Mouse (Mus musculus): ENCODE results near the gene Fam234b. TPM values are rescaled to one million over a fixed set of nuclear protein-coding genes. Genes with fewer than 3 reads are reported as not detected.
A peak's percentile ranks its signal among the peaks of the same experiment; 100 is the strongest.

Gene Fam234b
- polyA plus RNA-seq, 1 experiment = 1.1 TPM

- H3K4me3 ChIP-seq (replicated peaks) = no peak overlapping the region
- no peaks in the 10 kb centered on the region for H3K36me3 ChIP-seq (replicated peaks; ENCODE audit: low read length)
- no peaks in the 10 kb centered on the region for H3K27me3 ChIP-seq (replicated peaks)
- TF ChIP-seq GATA1 (IDR thresholded peaks at IDR 0.05; ENCODE audit: borderline replicate concordance, low read length) (no peak), FLI1 (IDR thresholded peaks at IDR 0.05; ENCODE audit: low read length) (no peak)
- H3K9me3 ChIP-seq = no peaks in the 10 kb centered on the region
- peaks cover 46% of the 10 kb centered on the region for H3K4me1 ChIP-seq
Measured at GRCm38 (mm10) chr6:135193733-135194132, 4.0 kb upstream of the Fam234b start.

- Histone ChIP-seq H3K36me3 (replicated peaks; ENCODE audit: low read length) (no peaks in the 10 kb centered on the region), H3K4me1 (peaks cover 44% of the 10 kb centered on the region), H3K9me3 (no peaks in the 10 kb centered on the region), H3K4me3 (replicated peaks) (no peak overlapping the region), H3K27me3 (replicated peaks) (no peaks in the 10 kb centered on the region)
- TF ChIP-seq FLI1 (IDR thresholded peaks at IDR 0.05; ENCODE audit: low read length) = no peak
- no peak for TF ChIP-seq GATA1 (IDR thresholded peaks at IDR 0.05; ENCODE audit: borderline replicate concordance, low read length)
Measured at GRCm38 (mm10) chr6:135194907-135195306, 2.9 kb upstream of the Fam234b start.

GRCm38 (mm10) chr6:135196707-135197106 lies 1.1 kb upstream of the Fam234b start:
- Histone ChIP-seq H3K27me3 (replicated peaks) (no peaks in the 10 kb centered on the region), H3K4me3 (replicated peaks) (no peak overlapping the region), H3K4me1 (peaks cover 41% of the 10 kb centered on the region), H3K36me3 (replicated peaks; ENCODE audit: low read length) (peaks cover 3% of the 10 kb centered on the region), H3K9me3 (no peaks in the 10 kb centered on the region)
- TF ChIP-seq FLI1 (IDR thresholded peaks at IDR 0.05; ENCODE audit: low read length) (no peak), GATA1 (IDR thresholded peaks at IDR 0.05; ENCODE audit: borderline replicate concordance, low read length) (no peak)

- Histone ChIP-seq H3K9me3 (no peaks in the 10 kb centered on the region), H3K36me3 (replicated peaks; ENCODE audit: low read length) (peaks cover 6% of the 10 kb centered on the region), H3K4me1 (peaks cover 41% of the 10 kb centered on the region), H3K4me3 (replicated peaks) (peak overlapping the region; percentile 98), H3K27me3 (replicated peaks) (no peaks in the 10 kb centered on the region)
- TF ChIP-seq FLI1 (IDR thresholded peaks at IDR 0.05; ENCODE audit: low read length) = no peak
- no peak for TF ChIP-seq GATA1 (IDR thresholded peaks at IDR 0.05; ENCODE audit: borderline replicate concordance, low read length)
Measured at GRCm38 (mm10) chr6:135197446-135197845, 331 bp upstream of the Fam234b start.

- Histone ChIP-seq H3K27me3 (replicated peaks) (no peaks in the 10 kb centered on the region), H3K4me1 (peaks cover 47% of the 10 kb centered on the region), H3K4me3 (replicated peaks) (peak overlapping the region; percentile 98), H3K9me3 (no peaks in the 10 kb centered on the region), H3K36me3 (replicated peaks; ENCODE audit: low read length) (peaks cover 6% of the 10 kb centered on the region)
- no peak for TF ChIP-seq GATA1 (IDR thresholded peaks at IDR 0.05; ENCODE audit: borderline replicate concordance, low read length)
- TF ChIP-seq FLI1 (IDR thresholded peaks at IDR 0.05; ENCODE audit: low read length) = no peak
Measured at GRCm38 (mm10) chr6:135198726-135199125, 949 bp downstream of the Fam234b start.

GRCm38 (mm10) chr6:135200122-135200957 lies 2.6 kb downstream of the Fam234b start:
- Histone ChIP-seq H3K4me1 (peaks cover 50% of the 10 kb centered on the region), H3K27me3 (replicated peaks) (no peaks in the 10 kb centered on the region), H3K4me3 (replicated peaks) (no peak overlapping the region), H3K9me3 (no peaks in the 10 kb centered on the region), H3K36me3 (replicated peaks; ENCODE audit: low read length) (peaks cover 6% of the 10 kb centered on the region)
- TF ChIP-seq FLI1 (IDR thresholded peaks at IDR 0.05; ENCODE audit: low read length) (no peak), GATA1 (IDR thresholded peaks at IDR 0.05; ENCODE audit: borderline replicate concordance, low read length) (no peak)

- Histone ChIP-seq H3K9me3 (no peaks in the 10 kb centered on the region), H3K27me3 (replicated peaks) (no peaks in the 10 kb centered on the region), H3K4me3 (replicated peaks) (no peak overlapping the region), H3K36me3 (replicated peaks; ENCODE audit: low read length) (peaks cover 8% of the 10 kb centered on the region), H3K4me1 (peaks cover 37% of the 10 kb centered on the region)
- TF ChIP-seq GATA1 (IDR thresholded peaks at IDR 0.05; ENCODE audit: borderline replicate concordance, low read length) = no peak
- TF ChIP-seq FLI1 (IDR thresholded peaks at IDR 0.05; ENCODE audit: low read length) = no peak
Measured at GRCm38 (mm10) chr6:135202668-135203067, 4.9 kb downstream of the Fam234b start.

- peaks cover 9% of the 10 kb centered on the region for H3K36me3 ChIP-seq (replicated peaks; ENCODE audit: low read length)
- no peak overlapping the region for H3K4me3 ChIP-seq (replicated peaks)
- TF ChIP-seq GATA1 (IDR thresholded peaks at IDR 0.05; ENCODE audit: borderline replicate concordance, low read length) = no peak
- TF ChIP-seq FLI1 (IDR thresholded peaks at IDR 0.05; ENCODE audit: low read length) = no peak
- H3K27me3 ChIP-seq (replicated peaks) = no peaks in the 10 kb centered on the region
- H3K9me3 ChIP-seq = no peaks in the 10 kb centered on the region
- peaks cover 27% of the 10 kb centered on the region for H3K4me1 ChIP-seq
Measured at GRCm38 (mm10) chr6:135203737-135204136, 6.0 kb downstream of the Fam234b start.

GRCm38 (mm10) chr6:135204869-135205268 lies 7.1 kb downstream of the Fam234b start:
- Histone ChIP-seq H3K4me1 (peaks cover 20% of the 10 kb centered on the region), H3K27me3 (replicated peaks) (no peaks in the 10 kb centered on the region), H3K9me3 (no peaks in the 10 kb centered on the region), H3K36me3 (replicated peaks; ENCODE audit: low read length) (peaks cover 17% of the 10 kb centered on the region), H3K4me3 (replicated peaks) (no peak overlapping the region)
- no peak for TF ChIP-seq GATA1 (IDR thresholded peaks at IDR 0.05; ENCODE audit: borderline replicate concordance, low read length)
- no peak for TF ChIP-seq FLI1 (IDR thresholded peaks at IDR 0.05; ENCODE audit: low read length)

- no peaks in the 10 kb centered on the region for H3K27me3 ChIP-seq (replicated peaks)
- H3K4me3 ChIP-seq (replicated peaks) = no peak overlapping the region
- no peaks in the 10 kb centered on the region for H3K9me3 ChIP-seq
- H3K36me3 ChIP-seq (replicated peaks; ENCODE audit: low read length) = peaks cover 24% of the 10 kb centered on the region
- peaks cover 10% of the 10 kb centered on the region for H3K4me1 ChIP-seq
- TF ChIP-seq GATA1 (IDR thresholded peaks at IDR 0.05; ENCODE audit: borderline replicate concordance, low read length) (no peak), FLI1 (IDR thresholded peaks at IDR 0.05; ENCODE audit: low read length) (no peak)
Measured at GRCm38 (mm10) chr6:135205802-135206201, 8.0 kb downstream of the Fam234b start.
